Mouse (Mus musculus) CH12.LX (cell line): ENCODE measurements around the gene Socs7. TPM values are rescaled to one million over a fixed set of nuclear protein-coding genes. Genes with fewer than 3 reads are reported as not detected.

Experiments used
- DNase-seq: peaks from one replicate; pipeline ENCODE4 v3.0.0-alpha.2; 2013; ENCODE audit errors: extremely low read depth
- H3K27ac ChIP-seq: 2 replicates; pipeline ENCODE4 v1.5.1; 2012; ENCODE audit warnings: low read depth, mild to moderate bottlenecking, control low read depth, moderate library complexity; ENCODE audit not compliant: insufficient read depth
- H3K27me3 ChIP-seq: replicated peaks from 2 replicates; pipeline ENCODE3; 2012; ENCODE audit warnings: inconsistent platforms
- H3K36me3 ChIP-seq, 2 experiments: replicated peaks in 1 of 2; 2 replicates each; pipeline versions ENCODE3 to v1.6.1; 2012; ENCODE audit warnings: inconsistent platforms in 1 of 2, low read length in 1 of 2, mild to moderate bottlenecking in 1 of 2, mixed read lengths in 1 of 2, moderate library complexity in 1 of 2; ENCODE audit not compliant: control insufficient read depth in 1 of 2, insufficient read depth in 1 of 2
- H3K4me1 ChIP-seq, 2 experiments: 2 replicates each; pipeline ENCODE4 v1.6.1; 2012; ENCODE audit warnings: inconsistent platforms in 1 of 2, moderate library complexity in 1 of 2; ENCODE audit not compliant: insufficient read depth in 2 of 2, control insufficient read depth in 1 of 2
- H3K4me2 ChIP-seq: 2 replicates; pipeline ENCODE4 v1.6.1; 2012; ENCODE audit warnings: low read depth, mild to moderate bottlenecking, control low read depth; ENCODE audit not compliant: poor library complexity, insufficient read depth, severe bottlenecking
- H3K4me3 ChIP-seq, 3 experiments: fragments of 150-350 bp in 1 of 3; sonication (generic) in 1 of 3; replicated peaks in 1 of 3; 2 replicates each; pipeline versions ENCODE3 to v1.5.1; 2011 to 2012; ENCODE audit warnings: low read depth in 2 of 3, low read length in 2 of 3, mild to moderate bottlenecking in 2 of 3, moderate library complexity in 2 of 3, control low read depth in 1 of 3, improper control_type of control experiment in 1 of 3, inconsistent platforms in 1 of 3, mixed read lengths in 1 of 3; ENCODE audit not compliant: poor library complexity in 1 of 3
- H3K79me2 ChIP-seq: replicated peaks from 2 replicates; pipeline ENCODE4 v1.6.1; 2012; ENCODE audit warnings: mild to moderate bottlenecking, moderate library complexity; ENCODE audit not compliant: control insufficient read depth, poor library complexity, insufficient read depth, severe bottlenecking; ENCODE audit errors: extremely low read depth
- H3K9ac ChIP-seq: 2 replicates; pipeline ENCODE4 v1.6.1; 2012; ENCODE audit warnings: low read depth, mild to moderate bottlenecking, control low read depth, moderate library complexity; ENCODE audit not compliant: insufficient read depth
- H3K9me3 ChIP-seq: replicated peaks from 2 replicates; pipeline ENCODE3; 2012; ENCODE audit warnings: low read length, inconsistent platforms, mixed read lengths
- CHD1 ChIP-seq: IDR thresholded peaks from 2 replicates; pipeline ENCODE4 v1.6.1; 2012; ENCODE audit warnings: low read depth, low read length, improper control_type of control experiment, inconsistent platforms
- CHD2 ChIP-seq: IDR thresholded peaks from 2 replicates; pipeline ENCODE4 v1.6.1; 2011; ENCODE audit warnings: low read length, improper control_type of control experiment
- CTCF ChIP-seq, 2 experiments: IDR thresholded peaks in 1 of 2; conservative IDR thresholded peaks in 1 of 2; 2 replicates each; pipeline ENCODE4 v1.5.1; 2011 to 2012; ENCODE audit warnings: low read depth in 2 of 2, low read length in 2 of 2, improper control_type of control experiment in 1 of 2, inconsistent platforms in 1 of 2, mild to moderate bottlenecking in 1 of 2, moderate library complexity in 1 of 2
- EP300 ChIP-seq: IDR thresholded peaks from 2 replicates; pipeline ENCODE4 v1.6.1; 2011; ENCODE audit warnings: low read length, improper control_type of control experiment
- GABPA ChIP-seq: IDR thresholded peaks from 2 replicates; pipeline ENCODE4 v1.6.1; 2012; ENCODE audit warnings: low read depth, low read length, improper control_type of control experiment, inconsistent platforms; ENCODE audit not compliant: insufficient replicate concordance
- IRF4 ChIP-seq: IDR thresholded peaks from 2 replicates; pipeline ENCODE4 v1.6.1; 2014; ENCODE audit warnings: low read depth, mild to moderate bottlenecking, inconsistent platforms, low read length, improper control_type of control experiment
- KAT2A ChIP-seq: IDR thresholded peaks from 2 replicates; pipeline ENCODE4 v1.6.1; 2012; ENCODE audit warnings: low read length, improper control_type of control experiment, inconsistent platforms; ENCODE audit not compliant: insufficient replicate concordance
- MAFK ChIP-seq: IDR thresholded peaks from 2 replicates; pipeline ENCODE4 v1.6.1; 2011; ENCODE audit warnings: low read length, improper control_type of control experiment; ENCODE audit not compliant: insufficient replicate concordance
- MAX ChIP-seq: IDR thresholded peaks from 2 replicates; pipeline ENCODE4 v1.6.1; 2011; ENCODE audit warnings: low read length, improper control_type of control experiment
- MAZ ChIP-seq: IDR thresholded peaks from 2 replicates; pipeline ENCODE4 v1.6.1; 2012; ENCODE audit warnings: low read depth, mild to moderate bottlenecking, inconsistent platforms, low read length, improper control_type of control experiment, moderate library complexity
- MEF2A ChIP-seq: IDR thresholded peaks from 2 replicates; pipeline ENCODE4 v1.6.1; 2014; ENCODE audit warnings: low read depth, mild to moderate bottlenecking, inconsistent platforms, low read length, improper control_type of control experiment, borderline replicate concordance
- MXI1 ChIP-seq: IDR thresholded peaks from 2 replicates; pipeline ENCODE4 v1.6.1; 2011; ENCODE audit warnings: mild to moderate bottlenecking, low read depth, low read length, improper control_type of control experiment
- NELFE ChIP-seq: IDR thresholded peaks from 2 replicates; pipeline ENCODE4 v1.6.1; 2011; ENCODE audit warnings: low read depth, low read length, improper control_type of control experiment
- NRF1 ChIP-seq: IDR thresholded peaks from 2 replicates; pipeline ENCODE4 v1.6.1; 2014; ENCODE audit warnings: low read depth, mild to moderate bottlenecking, inconsistent platforms, low read length, improper control_type of control experiment, moderate library complexity
- POLR2A ChIP-seq: IDR thresholded peaks from 2 replicates; pipeline ENCODE4 v1.6.1; 2011; ENCODE audit warnings: low read depth, mild to moderate bottlenecking, improper control_type of control experiment, low read length
- RAD21 ChIP-seq: IDR thresholded peaks from 2 replicates; pipeline ENCODE4 v1.6.1; 2011; ENCODE audit warnings: low read depth, mild to moderate bottlenecking, low read length, improper control_type of control experiment, moderate library complexity
- TCF12 ChIP-seq: IDR thresholded peaks from 2 replicates; pipeline ENCODE4 v1.6.1; 2014; ENCODE audit warnings: low read depth, mild to moderate bottlenecking, inconsistent platforms, low read length, improper control_type of control experiment
- ZNF384 ChIP-seq: IDR thresholded peaks from 2 replicates; pipeline ENCODE4 v1.6.1; 2012; ENCODE audit warnings: low read depth, low read length, improper control_type of control experiment, inconsistent platforms
- dilution Hi-C: fragments of 300-500 bp; cut with MboI; formaldehyde crosslinking; loops from 2 replicates; pipeline ENCODE4 v1.14.3; 2020; ENCODE audit warnings: low sequenced_read_pairs; ENCODE audit not compliant: extremely low pct_unique_long_range_greater_than_20kb, extremely low pct_ligation_motif_present
- in situ Hi-C: fragments of 300-500 bp; cut with MboI; formaldehyde crosslinking; loops from 3 replicates; pipeline ENCODE4 v1.14.3; 2019; ENCODE audit warnings: low sequenced_read_pairs, low pct_ligation_motif_present, low pct_unique_long_range_greater_than_20kb, mixed read lengths
- polyA plus RNA-seq: library from polyadenylated mRNA; unstranded; fragments of >175 nt; gene quantifications from 2 replicates; pipeline ENCODE4 v1.2.1, GENCODE M21; 2012; ENCODE audit warnings: low read depth; ENCODE audit not compliant: insufficient read length
- total RNA-seq, 2 experiments: library from RNA; depleted of rRNA; stranded (reverse); fragments of 300-350 nt in 1 of 2; fragments of >200 nt in 1 of 2; gene quantifications; 2 replicates each; pipeline ENCODE4 v1.2.3; 2012 to 2014

Gene Socs7
- total and polyA plus RNA-seq, 3 experiments, result 11.9 to 17.4 (median 15.1) TPM

DNA sequence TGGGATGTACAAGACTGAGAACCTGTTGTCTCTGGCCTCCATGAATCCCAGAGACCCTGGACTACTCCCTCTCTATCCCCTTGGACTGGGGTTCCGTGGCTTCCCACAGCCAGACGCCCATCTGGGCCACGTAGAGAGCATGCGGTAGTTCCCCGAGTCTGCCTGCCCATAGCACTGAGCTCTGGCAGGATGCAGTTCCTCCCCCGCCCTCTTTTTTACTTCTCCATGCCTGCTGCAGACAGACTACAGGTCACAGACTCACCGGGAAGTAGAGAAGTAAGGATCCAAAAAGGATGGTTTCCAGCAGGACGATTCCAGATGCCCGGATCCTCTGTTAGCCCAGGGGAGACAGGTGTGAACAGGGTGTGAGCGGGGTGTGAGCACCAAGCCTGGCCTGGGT is 16.9 kb upstream of the Socs7 start:
- H3K9ac ChIP-seq, result no peak overlapping the region
- in situ Hi-C loops (no loop called here), dilution Hi-C loops (no loop called here)
- no peaks in the 10 kb centered on the region for H3K36me3 ChIP-seq
- peaks cover 31% of the 10 kb centered on the region for H3K27me3 ChIP-seq
- no peaks in the 10 kb centered on the region for H3K79me2 ChIP-seq
- H3K27ac ChIP-seq, result no peak overlapping the region
- DNase-seq, result no peak
- TF ChIP-seq ZNF384 (no peak), NELFE (no peak), KAT2A (no peak)
- H3K9me3 ChIP-seq, result peaks cover 7% of the 10 kb centered on the region
- peaks cover 8 to 11% of the 10 kb centered on the region in 2 experiments for H3K4me1 ChIP-seq
- H3K4me3 ChIP-seq, result no peak overlapping the region
- H3K4me2 ChIP-seq, result no peak overlapping the region

DNA sequence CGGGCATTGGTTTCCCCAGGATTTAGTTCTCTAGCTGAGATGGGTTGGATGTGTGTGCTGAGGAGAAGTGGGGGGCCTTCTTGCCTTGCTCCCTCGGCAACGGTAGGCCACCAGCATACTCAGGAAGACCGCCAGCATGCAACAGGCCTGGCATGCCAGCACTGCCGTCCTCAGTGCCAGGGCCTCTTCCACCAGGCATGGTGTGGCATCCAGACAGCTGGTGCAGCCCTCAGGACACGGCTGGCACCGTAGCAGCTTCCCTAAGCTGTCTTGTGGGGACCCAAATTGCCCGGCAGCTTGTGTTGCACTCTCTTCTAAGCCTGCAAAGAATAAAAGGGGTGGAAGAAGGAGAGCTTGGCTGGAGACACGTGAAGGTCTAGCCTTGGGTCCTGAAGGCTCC is 16.0 kb upstream of the Socs7 start:
- H3K27ac ChIP-seq, result no peak overlapping the region
- H3K4me2 ChIP-seq, result no peak overlapping the region
- peaks cover 7% of the 10 kb centered on the region for H3K9me3 ChIP-seq
- no peak overlapping the region for H3K4me3 ChIP-seq
- no peak overlapping the region for H3K9ac ChIP-seq
- no peak for DNase-seq
- peaks cover 35% of the 10 kb centered on the region for H3K27me3 ChIP-seq
- dilution Hi-C loops (no loop called here), in situ Hi-C loops (no loop called here)
- H3K4me1 ChIP-seq, result peaks cover 7 to 8% of the 10 kb centered on the region in 2 experiments
- no peaks in the 10 kb centered on the region for H3K36me3 ChIP-seq
- TF ChIP-seq TCF12 (no peak), CHD1 (no peak), KAT2A (no peak)
- H3K79me2 ChIP-seq, result no peaks in the 10 kb centered on the region

DNA sequence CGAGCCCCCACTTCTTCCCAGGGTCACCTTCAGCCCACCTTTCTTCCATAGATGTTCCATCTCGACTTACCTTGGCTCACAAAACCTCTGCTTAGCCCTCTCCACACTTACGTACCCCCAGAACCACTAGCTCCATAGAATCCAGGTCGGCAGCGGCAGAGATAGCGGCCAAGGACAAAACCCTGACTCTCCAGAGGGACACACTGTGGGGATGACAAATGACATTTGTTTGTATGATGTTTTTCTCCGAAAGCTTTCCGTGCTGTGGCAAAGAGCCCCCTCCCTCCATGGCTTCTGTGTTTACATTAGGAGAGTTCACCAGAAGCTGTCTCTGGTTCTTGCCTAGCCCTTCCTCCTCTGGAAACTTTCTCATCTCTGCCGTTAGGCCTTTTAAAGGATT is 15.1 kb upstream of the Socs7 start:
- Histone ChIP-seq H3K4me2 (no peak overlapping the region), H3K27me3 (peaks cover 38% of the 10 kb centered on the region), H3K4me3 (no peak overlapping the region), H3K79me2 (no peaks in the 10 kb centered on the region), H3K9me3 (peaks cover 7% of the 10 kb centered on the region), H3K27ac (no peak overlapping the region), H3K4me1 (peaks cover 7% of the 10 kb centered on the region in 2 experiments), H3K36me3 (no peaks in the 10 kb centered on the region), H3K9ac (no peak overlapping the region)
- in situ Hi-C loops (no loop called here), dilution Hi-C loops (no loop called here)
- no peak for DNase-seq
- TF ChIP-seq MXI1, result no peak
- TF ChIP-seq ZNF384, result no peak
- TF ChIP-seq KAT2A, result no peak
- TF ChIP-seq RAD21, result no peak
- no peak for TF ChIP-seq GABPA
- TF ChIP-seq POLR2A, result no peak
- no peak for TF ChIP-seq TCF12
- TF ChIP-seq CTCF (conservative IDR thresholded peaks at IDR 0.05 in 1 of 2, IDR thresholded peaks at IDR 0.05 in 1 of 2; ENCODE audit: low read depth in 2 of 2, low read length in 2 of 2), result no peak
- no peak for TF ChIP-seq IRF4
- TF ChIP-seq MEF2A, result no peak
- TF ChIP-seq CHD2, result no peak
- no peak for TF ChIP-seq MAZ
- TF ChIP-seq EP300, result no peak
- no peak for TF ChIP-seq MAFK
- TF ChIP-seq MAX, result no peak
- TF ChIP-seq NRF1, result no peak
